Mouse (Mus musculus): ENCODE data around the gene Prrg3.
A peak's percentile ranks its signal among the peaks of the same experiment; 100 is the strongest.
"Not testable (repeated sequence)": the region's sequence is repeated elsewhere in the genome, so short reads cannot be mapped to it uniquely, and the experiment has no call there.

Gene Prrg3

DNA sequence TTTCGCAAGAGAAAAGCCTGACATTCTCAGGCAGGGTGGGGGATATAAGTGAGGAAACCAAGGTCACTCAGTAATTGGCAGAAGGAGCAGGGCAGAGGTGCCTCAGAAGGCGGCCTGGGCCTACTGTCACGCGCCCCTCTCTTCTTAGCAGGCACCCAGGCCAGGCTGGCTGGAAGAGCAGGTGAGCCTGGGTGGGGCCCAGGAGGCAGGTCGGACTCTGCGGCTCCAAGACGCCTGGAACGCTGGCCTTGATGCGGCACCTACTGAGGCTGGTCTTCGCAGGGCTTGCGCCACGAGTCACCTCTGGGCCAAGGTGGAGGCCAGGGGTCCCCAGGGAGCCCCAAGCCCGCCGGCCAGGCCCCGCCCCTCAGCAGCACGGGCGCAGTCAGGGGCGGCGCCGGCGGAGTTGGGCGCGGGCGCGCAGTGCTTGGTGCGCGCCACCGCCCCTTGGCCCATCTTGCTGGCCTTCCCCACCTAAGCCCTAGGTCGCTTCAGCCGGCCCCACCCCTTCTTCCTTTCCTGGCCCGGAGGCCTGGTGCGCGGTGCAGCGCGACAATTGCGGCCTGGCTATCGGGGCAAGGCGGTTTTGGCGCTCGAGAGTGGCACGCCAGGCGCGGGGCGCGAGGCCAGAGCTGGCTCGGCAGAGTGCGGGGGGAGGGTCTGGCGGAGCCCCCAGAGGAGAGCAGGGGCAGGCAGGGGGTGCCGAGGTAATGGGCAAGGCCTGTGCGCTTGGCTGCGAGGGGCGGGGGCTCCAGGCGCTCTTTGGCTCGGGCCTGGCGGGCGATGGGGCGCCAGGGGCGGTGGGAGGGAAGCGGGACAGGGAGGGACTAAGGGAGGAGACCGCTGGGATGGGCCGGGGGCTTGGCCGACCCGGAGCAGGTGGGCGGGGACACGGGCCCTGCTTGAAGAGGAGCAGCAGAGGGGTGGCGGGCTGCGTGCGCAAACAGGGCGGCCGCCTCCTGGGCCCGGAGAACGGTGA, at the start of gene Prrg3:
Gene Prrg3 (plus strand): TSS at position 552 of the 979 bp plus-strand sequence.
- DNase-seq (ENCODE audit: low spot score) = peak; percentile 60

DNA sequence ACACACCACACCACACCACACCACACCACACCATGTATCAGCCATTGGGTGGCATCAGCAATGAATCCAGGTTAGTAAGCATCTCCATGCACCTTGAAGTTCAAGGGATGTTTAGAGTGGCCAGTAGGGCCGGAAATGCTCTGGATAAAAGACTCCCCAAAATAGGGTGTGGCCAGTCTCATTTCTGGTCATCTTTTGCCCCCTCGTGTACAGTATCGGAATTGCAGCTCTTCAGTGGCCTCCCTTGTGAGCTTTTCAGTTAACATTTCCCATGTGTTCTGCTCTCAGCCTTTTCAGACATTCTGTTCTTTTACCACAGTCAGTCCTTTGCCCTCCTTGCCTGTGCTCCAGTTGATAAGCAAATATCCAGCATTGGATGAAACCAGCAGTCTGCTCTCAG, 15.8 kb upstream of the Prrg3 start:
- peak; percentile 9 for DNase-seq (ENCODE audit: low spot score)

DNA sequence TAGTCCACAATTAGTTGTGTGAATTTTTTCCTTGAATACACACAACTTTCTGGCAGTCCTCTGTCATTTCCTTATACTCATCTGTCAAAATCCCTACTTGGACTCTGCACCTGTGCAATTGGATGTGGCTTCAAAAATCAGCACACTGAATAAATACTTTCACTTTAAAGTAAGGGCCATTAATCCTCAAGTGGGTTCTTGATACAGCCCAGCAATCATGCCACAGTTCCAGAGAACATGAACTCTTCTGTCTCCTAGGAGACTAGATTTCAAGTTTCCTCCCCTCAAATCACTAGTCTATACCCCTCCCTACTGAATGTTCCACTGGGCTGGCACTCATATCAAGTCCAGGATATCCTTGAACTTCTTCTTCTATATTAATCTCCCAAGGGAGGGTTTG, 4.1 kb upstream of the Prrg3 start:
- no peak for DNase-seq (ENCODE audit: low spot score)

- no peak for DNase-seq (ENCODE audit: low spot score)
These were observed 970 bp downstream of the Prrg3 start for GRCm38 (mm10) chrX:71963275-71963912.

DNA sequence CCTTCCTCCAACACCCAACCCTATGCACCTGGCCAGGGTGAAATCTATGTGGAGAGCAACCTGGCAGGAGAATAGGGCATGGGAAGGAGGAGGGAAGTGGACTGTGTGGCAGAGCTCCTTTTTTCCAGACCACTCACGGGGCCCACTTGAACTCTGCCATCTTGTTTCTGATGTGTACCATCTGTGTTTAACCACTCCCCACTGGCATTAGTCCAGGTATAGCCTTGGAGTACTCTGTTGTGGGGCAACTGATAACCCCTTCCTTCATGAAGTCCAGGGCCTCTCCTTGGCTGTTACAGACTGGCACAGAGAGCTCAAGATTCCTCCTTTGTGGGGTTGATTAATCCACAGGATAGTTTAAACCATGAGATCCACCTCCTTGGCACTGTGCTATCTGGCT, 5.8 kb downstream of the Prrg3 start:
- DNase-seq (ENCODE audit: low spot score) = no peak

- DNase-seq (ENCODE audit: low spot score) = no peak
These were observed 6.4 kb downstream of the Prrg3 start for GRCm38 (mm10) chrX:71968816-71969215.

- no peak for DNase-seq (ENCODE audit: low spot score)
These were observed 8.9 kb downstream of the Prrg3 start for GRCm38 (mm10) chrX:71971325-71971724.

- DNase-seq (ENCODE audit: low spot score) = no peak
These were observed 10.3 kb downstream of the Prrg3 start, which contains the start of gene Fate1 for GRCm38 (mm10) chrX:71972686-71973085. Gene Fate1 (plus strand): TSS chrX:71972986.

DNA sequence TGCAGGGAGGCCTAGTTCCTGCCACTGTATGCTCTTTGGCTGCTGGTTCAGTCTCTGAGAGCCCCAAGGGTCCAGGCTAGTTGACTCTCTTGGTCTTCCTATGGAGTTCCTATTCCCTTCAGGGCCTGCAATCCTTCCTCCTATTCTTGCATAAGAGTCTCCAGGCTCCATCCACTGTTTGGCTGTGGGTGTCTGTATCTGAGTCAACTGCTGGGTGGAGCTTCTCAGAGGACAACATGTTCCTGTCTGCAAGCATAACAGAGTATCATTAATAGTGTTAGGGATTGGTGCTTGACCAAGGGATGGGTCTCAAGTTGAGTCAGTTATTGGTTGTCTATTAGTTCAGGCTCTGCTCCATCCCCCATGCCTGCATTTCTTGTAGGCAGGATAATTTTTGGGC, 15.3 kb downstream of the Prrg3 start:
- DNase-seq (ENCODE audit: low spot score) = not testable (repeated sequence)

- DNase-seq (ENCODE audit: low spot score) = no peak
These were observed 18.0 kb downstream of the Prrg3 start for GRCm38 (mm10) chrX:71980443-71980842.

DNA sequence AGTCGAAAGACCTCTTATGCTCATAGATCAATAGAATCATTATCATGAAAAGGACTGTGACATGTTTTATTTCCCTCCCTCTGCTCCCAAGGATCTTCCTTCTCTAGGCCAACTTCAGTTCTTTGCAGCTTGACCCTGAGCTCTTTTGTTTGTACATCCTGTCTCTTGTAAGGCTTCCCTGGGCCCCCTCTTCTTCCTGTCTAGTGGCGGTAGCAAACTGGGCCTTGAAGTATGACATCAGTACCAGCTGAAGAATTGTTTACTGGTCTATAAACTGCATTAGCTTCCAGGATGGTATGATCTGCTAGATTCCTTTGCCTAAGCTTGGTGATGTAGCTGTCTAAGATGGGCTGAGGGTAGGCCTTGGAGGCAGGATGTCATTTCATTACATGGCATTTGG, 18.9 kb downstream of the Prrg3 start:
- DNase-seq (ENCODE audit: low spot score) = no peak

DNA sequence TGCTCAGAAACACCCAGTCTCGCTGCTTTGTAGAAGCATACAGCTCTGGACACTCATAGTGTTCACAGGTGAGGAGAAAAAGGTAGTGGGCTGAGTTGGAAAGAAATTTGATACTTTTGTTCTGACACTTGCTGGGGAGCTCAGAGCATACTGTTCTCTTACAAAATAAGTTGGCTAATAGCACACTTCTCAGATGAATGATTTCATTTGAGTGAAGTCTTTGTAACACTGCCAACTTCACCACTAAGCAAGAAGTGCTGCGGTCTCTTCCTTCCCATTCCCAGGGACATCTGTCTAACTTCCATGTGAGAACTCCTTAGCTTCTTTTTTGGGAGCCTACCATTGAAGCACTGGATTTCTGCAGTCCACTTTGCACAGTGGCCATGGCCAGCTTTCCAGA, 20.8 kb downstream of the Prrg3 start:
- no peak for DNase-seq (ENCODE audit: low spot score)

DNA sequence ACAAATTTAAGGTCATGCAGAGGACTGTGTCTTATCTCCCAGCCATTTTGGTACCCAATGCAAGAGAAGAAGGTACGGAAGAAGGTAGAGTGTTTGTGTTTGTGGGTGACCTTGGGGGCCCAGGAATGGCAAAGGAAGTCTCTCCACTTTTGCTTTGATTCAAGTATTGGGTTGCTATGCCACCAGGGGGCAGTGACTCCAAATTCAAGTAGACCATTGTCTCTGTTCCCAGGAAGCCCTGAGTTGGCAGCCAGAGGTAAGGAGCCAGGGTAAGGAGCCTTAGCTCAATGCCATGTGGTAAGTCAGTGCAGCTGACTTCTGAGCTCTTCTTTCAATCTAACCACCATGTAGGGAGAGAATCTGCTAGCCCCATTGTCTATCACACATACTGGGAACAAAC, 21.4 kb downstream of the Prrg3 start:
- DNase-seq (ENCODE audit: low spot score) = no peak

DNA sequence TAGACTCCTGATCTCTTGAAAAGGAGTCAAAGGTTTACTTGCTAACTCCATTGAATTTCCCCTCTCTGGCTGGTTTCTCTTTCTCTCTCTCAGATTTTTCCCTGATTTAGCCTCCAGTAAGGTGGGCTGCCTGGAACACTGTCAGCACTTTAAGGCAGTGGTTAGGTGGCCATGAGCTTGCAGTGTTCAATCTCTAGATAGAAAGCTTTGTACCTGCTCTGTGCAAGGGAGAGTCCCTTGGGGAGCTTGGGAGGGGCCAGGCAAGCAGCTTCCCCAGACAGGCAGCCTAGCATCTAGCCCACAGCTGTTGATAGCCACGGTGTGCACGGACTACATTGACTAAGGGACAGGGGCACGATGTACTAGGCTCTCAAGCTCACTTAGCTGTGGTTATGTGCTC, 29.1 kb downstream of the Prrg3 start, which contains the start of gene Cnga2:
Gene Cnga2 (plus strand): TSS at position 301 of the 400 bp plus-strand sequence.
- DNase-seq (ENCODE audit: low spot score) = no peak

DNA sequence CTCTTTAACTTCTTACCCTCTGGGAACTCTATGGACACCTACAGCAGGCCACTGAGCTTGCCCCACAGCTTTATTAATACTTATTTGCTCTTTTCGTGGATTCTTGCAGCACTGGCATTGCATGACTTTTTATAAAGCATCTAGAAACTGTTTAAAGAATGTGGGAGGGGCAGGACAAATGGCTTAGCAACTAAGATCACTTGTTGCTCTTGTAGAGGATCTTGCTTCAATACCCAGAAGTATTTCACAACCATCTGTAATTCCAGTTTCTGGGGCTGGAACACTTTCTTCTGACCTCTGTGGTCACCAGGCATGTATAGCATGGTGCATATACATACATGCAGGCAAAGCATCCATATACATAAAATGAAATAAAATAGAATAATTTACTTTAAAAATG, 33.5 kb downstream of the Prrg3 start:
- DNase-seq (ENCODE audit: low spot score) = no peak

GRCm38 (mm10) chrX:72009930-72010329, 47.5 kb downstream of the Prrg3 start:
- no peak for DNase-seq (ENCODE audit: low spot score)

DNA sequence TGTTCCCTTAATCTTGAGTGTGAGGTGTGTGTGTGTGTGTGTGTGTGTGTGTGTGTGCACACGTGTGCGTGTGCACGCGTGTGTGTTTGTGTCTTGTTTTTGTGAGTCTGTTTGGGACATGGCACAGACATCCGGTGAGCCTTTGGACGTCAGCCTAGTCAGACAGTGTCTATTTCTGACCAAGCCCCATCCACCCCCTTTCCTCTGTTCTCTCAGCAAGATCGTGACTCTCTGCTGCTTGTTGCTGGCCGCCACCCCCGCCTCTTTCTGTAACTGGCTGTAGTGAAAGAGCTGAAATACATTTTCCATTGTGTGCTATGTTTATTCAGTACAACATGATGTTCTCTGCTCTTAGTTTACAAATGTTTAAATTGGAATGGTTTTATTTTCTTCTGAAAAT, 49.8 kb downstream of the Prrg3 start:
- DNase-seq (ENCODE audit: low spot score) = no peak

DNA sequence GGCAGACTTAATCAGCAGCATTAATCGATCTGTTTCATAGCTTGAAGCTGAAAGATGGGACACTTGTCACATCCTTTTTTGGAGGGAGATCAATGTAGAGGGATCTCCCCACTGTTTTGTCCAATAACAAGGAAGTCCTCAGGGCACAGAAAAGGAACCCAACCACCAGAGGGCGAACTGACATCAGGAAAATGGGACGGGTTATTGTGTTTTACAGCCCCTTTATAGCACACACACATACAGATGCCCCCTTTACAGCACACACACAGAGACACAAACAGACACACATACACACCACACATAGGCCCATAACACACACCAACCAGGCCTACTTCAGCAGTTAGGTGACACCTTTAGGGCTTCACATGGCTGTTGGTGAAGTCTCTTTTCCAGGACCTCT, 50.4 kb downstream of the Prrg3 start:
- peak; percentile 10 for DNase-seq (ENCODE audit: low spot score)

DNA sequence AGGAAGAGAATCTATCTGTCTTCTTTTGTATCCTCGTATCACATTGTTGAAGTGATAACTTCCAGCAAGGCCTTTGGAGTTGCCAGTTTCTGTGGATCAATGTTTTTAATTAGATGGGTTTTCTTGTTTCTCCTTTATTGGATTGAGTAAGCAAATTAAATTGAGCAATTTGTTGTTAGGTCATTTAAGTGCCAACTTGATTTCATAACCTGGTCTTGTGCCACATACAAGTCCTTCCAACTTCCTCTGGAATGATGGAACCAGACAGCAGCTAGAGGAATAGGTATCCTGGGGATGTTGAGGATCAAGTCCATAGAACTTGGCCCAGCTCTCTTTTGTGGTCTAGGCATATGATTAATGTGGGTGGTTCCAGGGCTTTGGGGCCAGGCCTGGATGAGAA, 59.8 kb downstream of the Prrg3 start:
- no peak for DNase-seq (ENCODE audit: low spot score)
